Comparison of ENCODE assay signal across 8 mouse cellular contexts in genomic region chr1:52267606-52268005, GRCm38 (mm10). TPM values are rescaled to one million over a fixed set of nuclear protein-coding genes. Genes with fewer than 3 reads are reported as not detected.
A peak's percentile ranks its signal among the peaks of the same experiment; 100 is the strongest.
DNase-seq lines count a peak whose midpoint lies in the region; ATAC-seq lines count a peak whose summit lies in the region.

No protein-coding gene starts in this region.

- no peaks in the 10 kb centered on the region for H3K36me3 ChIP-seq in heart, embryonic 10.5 days

- no peak overlapping the region for H3K27ac ChIP-seq in heart, embryonic 10.5 days

- no peak overlapping the region for H3K4me3 ChIP-seq in heart, embryonic 10.5 days

- no peaks in the 10 kb centered on the region for H3K4me1 ChIP-seq in heart, embryonic 10.5 days

- no peaks in the 10 kb centered on the region for H3K27me3 ChIP-seq in heart, embryonic 10.5 days (ENCODE audit: insufficient read depth, poor library complexity, severe bottlenecking)

- intact Hi-C loops in heart, postnatal 36 days (cut with DNase I): loop anchor here (1.0 to 10.0 kb wide), 2 partner anchors 121 to 263 kb away; no protein-coding TSS in a partner anchor

- peak; percentile 47; the same call in 1 of the 2 replicates for ATAC-seq in megakaryocyte, adult 5-6 weeks (ENCODE audit: poor library complexity, severe bottlenecking)

- peak; percentile 87 for DNase-seq in heart, adult 11 months
- no peak for DNase-seq in heart, embryonic 10.5 days (ENCODE audit: low spot score)
- peak; percentile 42 for DNase-seq in right cerebral cortex, postnatal 4 days
- no peak for DNase-seq in right cerebral cortex, postnatal 25 days
- peak; percentile 92 for DNase-seq in cerebellum, adult 8-10 months
- peak; percentile 35 to 51 for DNase-seq in heart, postnatal 36 days
- DNase-seq in ovary, adult 18-20 months (ENCODE audit: low spot score): no peak

- H3K9me3 ChIP-seq in heart, embryonic 10.5 days: no peaks in the 10 kb centered on the region

- 53% methylated on average over 3 of the region's 3 CpGs for WGBS in heart, embryonic 10.5 days

RNA-seq across cellular contexts. Expression of gene Gls, which starts 34.6 kb away (rescaled TPM):
- 25.1 and 26.1 TPM in 2 replicates for polyA plus RNA-seq in heart, embryonic 10.5 days (2016; fragmentation: Nextera tagmentation; extraction: Ambion mirVana)
- total RNA-seq in heart, postnatal 36 days (2021): 100 to 1,000 TPM in 1 of 2 experiments, 10 to 100 TPM in 1; 78.2 to 109 TPM
- 136 and 170 TPM in 2 replicates for total RNA-seq in megakaryocyte, adult 5-6 weeks (2015)
- total RNA-seq in megakaryocyte, adult 5-6 weeks (2017): 118 and 133 TPM in 2 replicates

Comparison
In these comparisons a context has a peak if more than half of its experiments do, and no peak if none do; other contexts are left out.
1. DNase-seq: peak in heart, adult 11 months (single experiment), right cerebral cortex, postnatal 4 days (single experiment), cerebellum, adult 8-10 months (single experiment) and heart, postnatal 36 days (2 of 2); none in heart, embryonic 10.5 days (single experiment), right cerebral cortex, postnatal 25 days (single experiment) and ovary, adult 18-20 months (single experiment).